Mouse (Mus musculus) brain, adult 2 months (tissue): ENCODE results near the gene Podn.

Experiments used
- DNase-seq: peaks from one replicate; pipeline ENCODE4 v3.0.0; 2011; ENCODE audit warnings: low read depth, low spot score

Podn gene

DNA sequence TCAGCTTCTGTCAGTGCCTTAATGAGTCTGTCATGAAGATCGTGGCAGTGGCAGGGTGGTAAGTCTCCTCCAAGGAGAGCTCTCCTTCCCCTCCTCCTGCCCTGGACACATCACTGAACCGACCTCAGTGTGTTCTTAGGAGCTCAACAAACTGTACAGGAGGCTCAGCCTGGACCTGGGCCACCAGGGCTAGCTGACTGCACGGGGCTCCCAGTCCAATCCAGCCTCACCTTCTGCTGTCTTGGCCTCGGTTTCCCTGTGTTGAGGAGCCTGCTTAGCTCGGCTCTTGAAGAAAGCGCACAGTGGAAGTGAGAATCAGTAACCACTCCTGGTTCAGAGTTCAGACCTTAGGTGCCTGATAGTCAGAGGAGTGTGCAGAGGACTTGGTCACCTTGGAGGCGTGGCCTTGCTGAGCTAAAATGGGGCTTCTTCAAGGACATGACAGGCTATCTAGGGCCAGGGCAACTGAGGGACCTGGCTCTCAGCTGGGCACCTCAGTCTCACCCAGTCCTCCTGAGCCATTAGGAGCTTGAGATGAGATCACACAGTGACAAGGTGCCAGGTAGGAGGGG is 88.6 kb downstream of the Podn start:
- DNase-seq = peak; percentile 44

DNA sequence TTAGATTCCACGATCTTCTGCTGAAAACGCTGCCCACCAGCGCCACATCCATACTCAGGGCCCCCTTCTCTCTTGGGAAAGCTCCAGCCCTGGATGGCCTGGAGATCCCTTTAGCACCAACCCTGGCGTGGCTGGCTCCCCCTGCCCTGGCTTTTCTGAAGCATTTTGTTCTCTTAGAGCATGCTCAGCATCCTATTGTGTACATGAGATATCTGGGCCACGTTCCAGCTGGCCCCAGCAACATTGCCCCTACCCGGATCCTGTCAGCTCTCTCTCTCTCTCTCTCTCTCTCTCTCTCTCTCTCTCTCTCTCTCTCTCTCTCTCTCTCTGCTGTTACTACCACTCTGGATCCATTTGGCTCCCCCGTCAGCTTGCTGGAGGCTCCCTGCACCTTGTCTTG is 90.9 kb downstream of the Podn start:
- DNase-seq = no peak

DNA sequence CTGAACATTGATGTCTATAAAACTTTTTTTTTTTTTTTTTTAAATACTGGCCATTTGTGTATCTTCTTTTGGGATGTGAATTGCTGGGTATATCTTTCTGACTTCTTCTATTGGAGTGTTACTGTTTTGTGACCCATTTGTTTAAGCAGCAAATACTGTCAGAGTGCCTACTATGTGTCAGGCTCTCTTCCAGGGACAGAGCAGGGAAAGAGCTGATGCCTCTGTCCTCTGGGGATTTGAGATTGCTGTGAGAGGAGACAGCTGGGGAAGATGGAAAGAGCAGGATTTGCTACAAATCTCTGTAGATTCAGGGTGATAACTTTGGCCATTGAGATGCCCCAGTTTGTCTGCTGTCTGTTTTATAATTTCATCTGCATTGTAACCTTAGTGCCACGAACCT is 96.9 kb downstream of the Podn start:
- no peak for DNase-seq

DNA sequence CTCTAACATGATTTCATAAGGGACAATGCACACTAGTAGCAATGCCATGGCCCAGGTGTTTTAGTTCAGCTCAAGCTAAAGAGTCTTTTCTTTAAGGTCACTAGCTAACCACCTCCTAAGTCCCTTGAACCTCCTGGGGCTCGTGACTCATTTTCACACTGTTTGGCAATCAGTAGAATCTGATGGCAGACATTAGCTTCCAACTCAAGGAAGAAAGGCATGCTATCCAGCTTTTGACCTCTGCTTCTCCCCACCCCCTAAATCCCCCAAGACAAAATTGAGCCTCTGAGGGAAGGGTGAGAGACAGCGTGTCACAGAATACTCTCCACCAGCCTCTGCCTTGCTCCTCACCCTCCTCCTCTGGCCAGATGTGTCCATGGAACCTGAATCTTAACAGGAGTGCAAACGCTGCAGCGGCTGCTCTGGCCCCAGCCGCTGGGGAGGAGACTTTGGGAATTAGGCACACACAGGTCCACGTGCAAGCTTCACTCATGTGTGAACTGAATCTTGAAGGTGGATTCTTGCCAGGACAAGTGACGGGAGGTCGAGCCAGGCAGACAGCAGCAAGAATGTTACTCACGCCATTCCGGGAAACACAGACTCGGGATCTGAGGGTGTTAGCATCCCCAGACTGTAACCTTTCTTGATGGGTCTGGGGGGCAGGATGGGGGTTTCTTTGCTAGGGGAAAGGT is 97.5 kb downstream of the Podn start:
- DNase-seq = no peak

DNA sequence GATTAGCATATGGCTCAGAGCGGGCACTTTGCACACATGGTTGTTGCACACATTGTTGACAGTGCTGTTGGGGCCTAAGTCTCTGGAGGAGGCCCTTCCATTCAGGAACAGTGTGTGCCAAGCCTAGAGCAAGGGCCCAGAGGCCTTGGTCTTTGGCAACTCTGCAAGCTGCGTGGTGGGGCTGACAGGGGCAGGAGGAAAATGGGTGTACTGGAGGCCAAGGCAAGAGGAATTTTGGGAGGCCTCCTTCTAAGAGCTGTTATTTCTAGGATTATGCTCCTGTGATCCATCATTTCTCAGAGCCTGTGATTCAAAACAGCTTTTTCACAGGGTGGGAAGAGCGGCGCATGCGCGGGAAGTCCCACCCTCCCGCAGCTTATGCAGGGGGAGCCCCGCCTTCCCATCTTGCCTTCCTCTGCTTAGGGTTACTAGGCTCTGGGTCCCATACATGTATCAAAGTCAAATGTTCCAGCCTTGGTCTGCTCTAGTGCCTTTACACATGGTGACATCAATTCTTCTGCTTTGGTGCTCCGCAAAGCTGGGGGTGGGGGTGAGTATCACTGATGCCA is 99.7 kb downstream of the Podn start:
- no peak for DNase-seq

DNA sequence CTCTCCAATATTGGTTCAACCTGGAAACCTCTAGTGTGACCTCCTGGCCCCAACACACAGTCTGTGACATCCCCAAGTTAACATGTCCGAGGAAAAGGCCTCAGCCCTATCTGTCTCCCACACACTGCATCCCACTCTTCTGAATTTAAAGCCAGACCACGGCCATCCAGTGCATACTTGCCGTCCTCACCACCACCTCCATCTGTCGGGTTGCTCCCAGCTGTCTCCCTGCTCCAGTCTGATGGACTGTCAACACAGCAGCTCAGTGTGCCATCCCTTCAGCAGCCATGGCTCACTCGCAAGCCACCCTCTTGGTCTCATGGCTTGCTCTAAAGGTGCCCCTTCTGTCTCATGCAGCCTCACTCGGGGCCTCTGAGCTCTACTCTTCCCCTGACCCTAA is 100.5 kb downstream of the Podn start:
- DNase-seq = no peak

DNA sequence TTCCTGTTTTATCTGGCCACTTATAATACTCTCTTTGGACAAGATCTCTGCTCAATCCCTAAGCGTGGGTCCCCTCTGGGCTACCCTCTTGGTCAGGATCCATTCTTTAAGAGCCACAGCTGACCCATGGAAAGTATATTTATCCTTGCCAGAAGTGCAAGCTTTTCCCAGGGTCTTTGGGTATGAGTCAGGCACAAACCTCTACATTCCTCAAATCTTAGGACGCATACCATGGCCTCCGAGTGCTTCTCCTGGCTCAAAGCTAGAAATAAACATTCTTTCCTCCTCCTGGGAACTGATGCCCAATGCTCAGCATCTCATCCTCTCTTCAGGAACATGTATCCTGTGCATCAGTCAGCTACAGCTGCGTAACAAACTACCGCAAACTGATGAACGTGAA is 101.2 kb downstream of the Podn start:
- no peak for DNase-seq

DNA sequence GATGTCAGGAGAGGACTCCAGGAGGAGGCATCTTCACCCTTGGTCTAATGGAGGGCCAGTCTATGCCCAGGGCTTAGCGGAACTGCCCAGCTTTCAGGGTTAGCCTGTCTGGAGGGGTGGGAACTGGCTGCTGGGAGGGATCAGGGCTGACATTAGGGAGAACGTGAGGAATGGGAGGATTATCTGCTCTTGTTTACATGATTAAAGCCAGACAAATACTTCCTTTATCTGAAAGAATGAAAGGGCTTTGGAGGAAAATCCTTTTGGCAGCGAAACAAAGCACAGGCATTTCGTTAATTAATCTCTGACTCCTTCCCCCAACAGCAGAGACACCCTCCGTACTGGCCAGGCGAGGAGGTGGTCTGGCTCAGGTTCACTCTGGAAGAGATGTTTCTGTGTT is 104.4 kb downstream of the Podn start:
- DNase-seq = no peak

DNA sequence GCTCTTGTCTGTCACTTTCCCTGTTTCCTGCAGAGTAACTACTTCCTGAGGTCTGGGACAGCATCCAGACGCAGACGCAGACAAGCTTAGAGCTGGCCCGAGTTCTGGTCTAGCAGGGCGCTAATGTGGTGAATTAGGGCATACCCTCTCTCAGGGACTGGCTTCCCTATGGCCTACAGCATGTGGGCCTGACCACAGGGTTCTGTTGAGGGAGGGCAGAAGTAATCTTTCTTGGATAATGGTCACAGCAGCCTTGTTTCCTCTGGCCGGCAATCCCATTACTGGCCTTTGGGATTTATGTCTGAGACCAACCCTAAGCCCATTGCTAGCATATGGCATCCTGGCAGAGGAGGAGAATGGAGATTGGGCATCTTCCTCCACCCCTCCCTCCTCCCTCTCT is 105.4 kb downstream of the Podn start:
- DNase-seq = peak; percentile 75

DNA sequence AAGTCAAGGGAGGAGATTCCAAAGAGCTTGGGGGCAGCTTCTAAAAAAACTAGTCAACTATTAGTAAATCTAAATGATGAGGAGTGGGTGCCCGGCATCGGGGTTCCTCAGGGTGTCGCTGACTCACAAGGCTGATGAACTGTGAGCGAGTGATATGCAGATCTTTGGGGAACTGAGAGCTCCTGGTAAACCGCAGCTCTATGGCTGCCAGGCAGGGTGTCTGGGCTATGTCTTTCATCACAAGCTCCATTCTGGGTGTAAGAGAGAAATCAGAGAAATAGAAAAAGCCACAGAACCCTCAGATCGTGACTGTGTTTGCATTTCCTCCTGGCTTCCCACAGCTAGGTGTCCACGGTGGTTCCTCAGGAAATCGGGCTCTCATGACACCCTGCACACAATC is 107.3 kb downstream of the Podn start:
- no peak for DNase-seq

DNA sequence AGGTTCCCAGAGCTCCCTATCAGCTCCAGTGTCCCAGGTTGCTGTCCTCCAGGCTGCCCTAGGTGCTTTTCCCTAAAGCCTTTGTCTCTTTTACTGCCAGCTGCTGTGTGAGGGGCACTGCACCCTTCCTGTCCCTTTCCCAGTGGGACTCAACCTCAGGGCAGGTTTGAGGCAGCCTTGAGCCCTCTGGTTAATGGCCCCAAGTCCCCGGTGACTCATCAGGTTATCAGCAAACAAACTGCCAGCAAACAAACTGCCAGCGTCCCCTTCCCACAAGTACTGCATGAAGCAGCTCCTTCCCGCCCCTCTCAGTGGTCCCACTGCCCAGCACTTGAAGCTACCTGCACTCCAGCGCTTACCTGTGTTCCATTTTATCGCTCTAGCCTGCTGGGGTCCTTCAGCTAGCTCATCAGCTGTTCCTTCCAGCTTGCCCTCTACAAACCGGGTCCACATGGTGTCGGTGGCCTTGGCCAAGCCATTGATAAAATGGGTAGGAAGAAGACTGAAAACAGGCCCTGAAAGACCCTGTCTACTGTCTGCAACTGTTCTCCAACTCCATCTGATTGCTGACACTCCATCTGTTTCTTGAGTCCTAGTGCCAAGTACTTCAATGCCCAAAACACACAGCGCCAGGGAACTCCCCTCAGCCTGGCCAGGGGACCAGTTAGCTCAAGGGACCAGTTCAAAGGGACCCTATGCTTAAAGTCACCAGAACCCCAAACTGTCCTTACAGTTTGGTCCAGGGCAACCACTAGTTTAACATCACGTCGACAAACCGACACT is 109.7 kb downstream of the Podn start:
- DNase-seq = no peak

DNA sequence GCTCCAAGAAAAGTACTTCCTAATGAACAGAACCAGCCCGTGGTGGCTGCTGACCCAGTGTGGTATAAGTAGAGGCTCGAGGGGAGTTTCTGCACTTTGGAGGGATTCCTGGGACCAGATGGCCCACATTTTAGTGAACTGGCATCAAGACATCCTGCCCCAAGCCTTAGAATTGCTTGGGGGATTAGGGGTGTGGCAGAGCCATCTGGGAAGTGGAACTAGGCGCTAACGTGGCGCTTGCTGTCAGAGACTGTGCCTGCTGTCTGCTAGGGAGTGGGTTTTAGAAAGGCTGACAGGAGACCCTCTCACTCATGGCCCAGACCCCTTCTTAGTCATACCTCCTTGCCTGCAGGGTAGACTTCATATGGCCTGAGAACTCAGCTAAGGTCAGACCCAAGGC is 110.4 kb downstream of the Podn start:
- no peak for DNase-seq

DNA sequence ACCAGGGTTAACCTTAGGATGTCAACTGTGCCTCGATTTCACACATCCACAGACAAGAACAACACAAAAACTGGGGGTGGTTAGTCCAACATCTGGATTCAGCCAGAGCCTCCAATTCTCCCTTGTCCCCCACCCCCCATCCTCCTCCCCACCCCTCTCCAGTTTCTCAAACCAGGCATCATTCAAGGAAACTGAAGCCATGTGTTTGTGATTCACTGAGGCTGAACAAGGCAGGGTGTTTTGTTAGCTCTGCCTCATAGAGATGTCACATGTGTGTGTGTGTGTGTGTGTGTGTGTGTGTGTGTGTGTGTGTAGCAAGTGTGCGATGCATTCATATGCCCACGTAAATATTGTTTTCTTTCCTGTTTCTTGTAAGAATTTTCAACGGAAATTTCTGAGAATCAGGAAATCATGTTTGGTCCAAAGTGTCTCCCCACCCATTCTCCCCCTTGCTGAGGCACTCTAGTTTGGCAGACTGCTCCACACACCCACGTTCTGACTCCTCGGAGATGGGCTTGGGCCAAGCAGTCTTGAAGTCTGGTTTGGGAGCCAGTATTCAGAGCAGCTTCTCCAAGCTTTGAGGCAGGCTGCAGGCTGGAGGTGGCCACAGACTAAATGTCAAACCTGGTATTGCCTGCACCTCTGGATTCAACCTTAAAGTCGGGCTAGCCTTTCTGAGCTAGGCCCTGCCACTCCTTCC is 111.8 kb downstream of the Podn start:
- peak; percentile 92 for DNase-seq

DNA sequence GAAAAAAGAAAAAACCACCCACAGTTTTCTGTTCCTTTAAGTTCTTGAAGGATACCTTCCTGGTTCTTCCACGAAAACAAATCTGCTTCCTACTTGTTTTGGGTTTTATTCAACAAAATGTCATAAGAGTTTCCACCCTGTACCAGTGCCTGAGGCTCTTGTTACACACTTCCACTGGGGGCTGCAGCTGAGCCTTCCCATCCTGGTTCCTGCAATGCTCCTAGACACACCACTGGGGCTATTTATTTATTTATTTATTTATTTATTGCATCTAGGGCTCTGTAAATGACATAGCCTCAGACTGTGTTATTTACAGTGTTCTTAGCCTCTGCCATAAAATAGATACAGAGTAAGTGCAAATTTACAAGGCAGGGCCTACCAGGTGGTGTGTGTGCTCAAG is 112.5 kb downstream of the Podn start:
- no peak for DNase-seq

DNA sequence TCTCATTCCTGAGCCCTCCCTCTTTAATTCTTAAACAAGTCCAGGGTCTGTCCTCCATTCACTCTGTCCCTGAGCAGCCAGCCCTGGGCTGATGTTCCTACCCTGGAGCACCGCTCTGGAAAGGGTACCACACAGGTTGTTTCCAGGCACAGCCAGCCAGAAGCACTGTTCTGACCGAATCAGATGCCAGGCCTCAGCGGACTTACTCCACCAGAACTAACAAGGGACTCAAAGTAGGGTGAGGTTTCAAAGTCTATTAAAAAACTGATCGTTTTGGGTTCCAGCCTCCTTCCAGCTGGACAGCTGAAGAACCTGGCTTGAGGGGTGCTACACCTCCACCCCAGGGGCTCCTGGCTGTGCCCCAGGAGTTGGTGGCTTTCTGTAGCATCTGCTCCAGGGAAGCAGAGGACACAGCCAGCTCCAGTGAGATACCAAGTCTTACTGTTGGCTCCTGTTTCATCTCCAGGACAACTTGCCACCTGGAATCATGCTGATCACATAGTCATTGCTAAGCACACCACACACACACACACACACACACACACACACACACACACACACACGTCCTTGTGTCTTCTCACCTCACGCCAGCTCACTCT is 116.1 kb downstream of the Podn start:
- DNase-seq = no peak

DNA sequence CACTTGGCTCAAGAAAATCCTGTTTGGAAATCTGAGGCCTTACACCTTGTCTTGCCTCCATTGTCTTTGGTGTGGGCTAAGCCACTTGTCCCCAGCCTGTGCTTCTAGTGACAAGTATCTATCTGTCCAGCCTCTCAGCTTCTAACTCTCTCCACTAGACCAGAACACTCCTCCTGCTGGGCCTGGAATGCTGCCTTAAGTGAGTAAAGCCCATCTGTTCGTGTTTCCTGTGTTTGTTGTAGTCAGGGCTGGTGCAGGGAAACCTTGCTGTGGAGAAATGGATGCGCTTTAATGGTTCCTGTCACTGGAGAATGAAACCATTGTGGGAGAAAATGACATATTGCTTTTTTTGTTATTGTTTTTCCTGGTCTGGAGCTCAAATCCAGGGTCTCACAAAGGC is 116.7 kb downstream of the Podn start:
- DNase-seq = peak; percentile 98

DNA sequence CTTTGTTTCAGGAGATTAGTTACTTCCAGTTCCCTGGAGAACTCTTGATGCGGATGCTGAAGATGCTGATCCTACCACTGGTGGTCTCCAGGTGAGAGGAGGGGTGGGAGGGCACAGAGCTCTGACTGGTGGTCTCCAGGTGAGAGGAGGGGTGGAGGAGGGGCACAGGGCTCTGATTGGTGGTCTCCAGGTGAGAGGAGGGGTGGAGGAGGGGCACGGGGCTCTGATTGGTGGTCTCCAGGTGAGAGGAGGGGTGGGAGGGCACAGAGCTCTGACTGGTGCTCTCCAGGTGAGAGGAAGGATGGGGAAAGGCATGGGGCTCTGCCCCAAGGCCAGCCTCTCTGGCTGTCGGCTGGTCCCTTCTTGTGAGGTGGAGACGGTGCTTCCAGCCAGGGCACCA is 118.7 kb downstream of the Podn start:
- no peak for DNase-seq

DNA sequence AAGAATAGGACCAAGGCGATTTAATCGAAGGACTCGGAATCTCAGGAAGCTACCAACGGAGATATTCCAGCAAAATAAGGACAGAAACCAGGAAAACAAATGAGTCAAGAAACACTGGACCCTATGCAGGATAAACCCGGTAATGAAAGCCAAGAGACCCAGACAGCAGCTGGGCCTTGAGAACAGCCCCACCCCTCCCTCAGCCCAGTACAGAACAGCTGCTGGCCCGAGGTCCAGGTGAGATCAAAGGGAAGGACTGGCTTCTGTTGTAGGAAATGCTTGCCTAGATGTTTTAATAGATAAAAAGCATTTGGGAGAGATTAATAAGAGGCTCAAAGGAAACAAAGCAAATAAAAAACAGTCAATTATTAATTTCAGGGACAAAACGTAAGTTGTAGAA is 121.2 kb downstream of the Podn start:
- DNase-seq = no peak

DNA sequence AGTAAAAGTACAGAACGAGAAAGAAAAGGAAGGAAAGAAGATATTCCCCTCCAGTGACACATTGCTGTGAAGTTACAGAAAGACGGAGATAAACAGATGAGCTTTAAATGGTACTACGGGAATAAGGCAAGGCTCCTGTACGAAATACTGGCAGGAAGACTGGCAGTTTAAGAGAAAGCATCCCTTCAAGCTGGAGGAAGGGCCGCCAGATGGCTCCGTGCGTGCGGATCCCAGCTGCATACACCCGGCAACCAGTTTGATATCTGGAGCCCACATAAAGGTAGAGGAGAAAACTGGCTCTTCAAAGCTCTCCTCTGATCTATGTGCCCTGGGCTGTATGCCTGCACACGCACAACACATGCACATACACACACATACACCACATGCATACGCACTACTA is 121.7 kb downstream of the Podn start:
- DNase-seq = peak; percentile 50

DNA sequence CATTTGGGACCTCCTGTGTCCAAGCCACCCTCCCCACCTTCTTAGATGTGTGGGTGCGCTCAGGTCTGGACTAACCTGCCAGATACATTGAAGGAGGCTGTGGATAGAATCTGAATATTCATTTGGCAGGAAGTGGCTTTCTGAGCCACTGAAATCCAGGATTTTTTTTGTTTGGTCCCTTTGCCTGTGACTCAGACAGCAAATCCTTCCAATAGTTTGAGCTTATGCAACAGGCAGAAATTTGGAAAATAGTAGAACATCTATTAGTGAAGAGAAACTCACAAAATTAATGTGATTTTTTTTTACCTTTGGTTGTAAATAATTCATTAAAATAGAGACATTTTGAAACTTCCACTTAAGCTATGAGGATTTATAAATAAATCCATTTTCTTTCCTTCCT is 125.1 kb downstream of the Podn start:
- DNase-seq = no peak

DNA sequence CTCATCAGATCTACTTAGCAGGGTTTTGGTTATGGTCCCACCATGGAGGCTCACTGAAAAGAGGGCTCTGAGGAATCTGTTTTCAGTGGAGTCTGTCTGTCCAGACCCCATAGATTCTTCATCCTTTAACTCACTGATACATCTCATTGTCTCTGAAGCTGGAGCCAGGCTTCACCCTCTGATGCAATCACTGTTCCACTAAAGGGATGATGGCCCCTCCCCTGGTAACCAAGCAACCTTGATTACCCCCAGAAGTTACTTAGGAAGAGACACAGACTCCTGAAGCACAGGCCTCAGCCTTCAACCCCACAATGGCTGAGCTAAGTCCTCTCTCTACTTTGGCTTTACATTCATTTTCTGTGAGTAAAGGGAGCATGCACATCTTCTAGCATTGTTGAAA is 126.5 kb downstream of the Podn start:
- DNase-seq = no peak
